Mouse (Mus musculus) intestine, postnatal 0 days (tissue): Measurements from ENCODE around the gene Ankrd36. TPM values are rescaled to one million over a fixed set of nuclear protein-coding genes. Genes with fewer than 3 reads are reported as not detected.
A peak's percentile ranks its signal among the peaks of the same experiment; 100 is the strongest.

Experiments
- ATAC-seq: fragments of 200-750 bp; cut with Nextera tagmentation; 2 replicates; pipeline ENCODE4 v1.8.0; 2017; ENCODE audit warnings: mild to moderate bottlenecking, moderate TSS enrichment, moderate library complexity
- H3K27ac ChIP-seq: fragments of 300-500 bp; sonication (generic); 2 replicates; pipeline ENCODE4 v1.5.1; 2014; ENCODE audit warnings: mild to moderate bottlenecking, low read depth, low read length, moderate library complexity
- H3K27me3 ChIP-seq: fragments of 300-500 bp; sonication (generic); replicated peaks from 2 replicates; pipeline ENCODE4 v1.6.1; 2014; ENCODE audit warnings: low read length, mixed read lengths; ENCODE audit not compliant: control insufficient read depth, insufficient read depth
- H3K36me3 ChIP-seq: fragments of 300-500 bp; sonication (generic); 2 replicates; pipeline ENCODE4 v1.6.1; 2014; ENCODE audit warnings: mild to moderate bottlenecking, moderate library complexity; ENCODE audit not compliant: control insufficient read depth, insufficient read depth
- H3K4me1 ChIP-seq: fragments of 300-500 bp; sonication (generic); replicated peaks from 2 replicates; pipeline ENCODE4 v1.6.1; 2014; ENCODE audit warnings: antibody characterized with exemption, low read length, mixed read lengths; ENCODE audit not compliant: control insufficient read depth, insufficient read depth
- H3K4me2 ChIP-seq: fragments of 300-500 bp; sonication (generic); replicated peaks from 2 replicates; pipeline ENCODE4 v1.6.1; 2014; ENCODE audit warnings: low read depth, mild to moderate bottlenecking, moderate library complexity
- H3K4me3 ChIP-seq: fragments of 300-500 bp; sonication (generic); 2 replicates; pipeline ENCODE4 v1.5.1; 2014; ENCODE audit warnings: low read depth, low read length
- H3K9ac ChIP-seq: fragments of 300-500 bp; sonication (generic); 2 replicates; pipeline ENCODE4 v1.6.1; 2014; ENCODE audit warnings: mild to moderate bottlenecking, low read depth, low read length
- H3K9me3 ChIP-seq: fragments of 300-500 bp; sonication (generic); 2 replicates; pipeline ENCODE4 v1.6.1; 2016; ENCODE audit warnings: mixed run types; ENCODE audit not compliant: control insufficient read depth
- CTCF ChIP-seq: sonication (generic); IDR thresholded peaks from 2 replicates; pipeline ENCODE4 v1.5.1; 2016; ENCODE audit warnings: low read depth, mild to moderate bottlenecking, control low read depth, antibody characterized with exemption, moderate library complexity
- WGBS: fragments of 180-500 bp; shearing (Covaris S2); extraction: QIAGEN DNeasy Blood & Tissue Kit; methylation state at CpG from one replicate; pipeline ENCODE4 v1.1.7; 2014; 5-methylcytosine and 5-hydroxymethylcytosine counted together
- polyA plus RNA-seq: library from polyadenylated mRNA; unstranded; fragments of >200 nt; fragmentation: Nextera tagmentation; extraction: Ambion mirVana; gene quantifications from 2 replicates; pipeline ENCODE4 v1.2.1, GENCODE M21; 2015

Ankrd36 gene
- polyA plus RNA-seq, 1 experiment from 2014 or later: not detected

DNA sequence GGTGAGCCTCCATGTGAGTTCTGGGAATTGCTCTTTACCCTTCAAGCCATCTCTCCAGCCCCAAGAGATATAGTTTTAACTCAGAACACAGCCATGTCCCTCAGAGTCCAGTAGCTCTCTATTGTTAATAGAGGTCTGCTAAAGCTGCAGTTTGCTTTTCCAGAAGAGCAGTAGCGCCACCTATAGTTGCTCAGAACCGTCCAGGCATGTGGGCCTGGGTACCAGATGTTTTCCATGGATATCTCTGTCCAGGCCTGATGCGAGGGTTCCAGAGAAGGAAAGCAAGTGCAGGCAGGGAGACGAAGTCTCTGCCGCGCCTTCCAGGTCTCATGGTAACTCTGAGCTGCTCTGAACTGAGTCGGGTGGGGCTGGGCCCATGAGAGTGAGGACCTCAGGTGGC is 122.3 kb downstream of the Ankrd36 start:
- H3K27me3 ChIP-seq: no peaks in the 10 kb centered on the region
- WGBS: 23% methylated on average over 7 of the region's 7 CpGs
- H3K9me3 ChIP-seq: no peaks in the 10 kb centered on the region
- H3K4me2 ChIP-seq: no peak overlapping the region
- peak; percentile 77 for TF ChIP-seq CTCF
- no peaks in the 10 kb centered on the region for H3K36me3 ChIP-seq
- no peak overlapping the region for H3K27ac ChIP-seq
- H3K9ac ChIP-seq: no peak overlapping the region
- no peak for ATAC-seq
- H3K4me1 ChIP-seq: no peaks in the 10 kb centered on the region
- H3K4me3 ChIP-seq: no peak overlapping the region

DNA sequence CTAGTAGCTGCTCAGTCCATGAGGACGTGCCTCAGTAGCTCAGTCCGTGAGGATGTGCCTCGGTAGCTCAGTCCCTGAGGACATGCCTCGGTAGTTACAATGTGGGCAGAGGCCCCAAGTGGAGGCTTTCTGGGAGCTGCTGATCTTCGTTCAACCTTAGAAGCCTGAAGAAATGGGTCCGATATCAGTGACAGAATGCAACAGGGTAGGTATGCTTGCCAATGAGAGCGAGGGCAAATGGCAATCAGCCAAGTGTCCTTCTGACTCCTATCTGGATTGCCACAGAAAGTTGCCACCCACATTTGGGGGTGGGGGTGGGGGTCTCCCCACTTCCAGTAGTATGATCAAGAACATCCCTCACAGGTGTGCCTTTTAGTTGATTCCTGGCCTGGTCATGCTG is 131.3 kb downstream of the Ankrd36 start:
- Histone ChIP-seq H3K4me1 (no peaks in the 10 kb centered on the region), H3K9ac (no peak overlapping the region), H3K9me3 (no peaks in the 10 kb centered on the region), H3K27ac (no peak overlapping the region), H3K36me3 (no peaks in the 10 kb centered on the region; the same call in 1 of the 2 replicates), H3K4me2 (no peak overlapping the region), H3K4me3 (no peak overlapping the region), H3K27me3 (no peaks in the 10 kb centered on the region)
- no peak for TF ChIP-seq CTCF
- 92% methylated on average over 7 of the region's 7 CpGs for WGBS
- ATAC-seq: no peak

DNA sequence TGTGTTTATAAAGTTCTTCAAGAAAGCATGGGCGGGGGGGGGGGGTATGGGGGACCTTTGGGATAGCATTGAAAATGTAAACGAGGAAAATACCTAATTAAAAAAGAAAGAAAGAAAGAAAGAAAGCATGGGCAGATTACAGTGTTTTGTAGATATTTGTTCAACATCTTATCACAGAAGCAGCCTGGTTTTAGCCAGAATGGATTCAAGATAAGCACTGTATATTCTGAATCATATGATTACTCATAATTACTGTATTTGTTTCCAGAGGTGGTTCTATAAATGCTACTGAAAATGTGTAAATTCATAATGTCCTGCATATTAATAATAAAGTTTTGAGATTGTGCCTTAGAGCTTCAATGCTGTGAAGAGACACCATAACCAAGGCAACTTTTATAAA is 131.8 kb downstream of the Ankrd36 start:
- Histone ChIP-seq H3K4me1 (no peaks in the 10 kb centered on the region), H3K9me3 (no peaks in the 10 kb centered on the region), H3K36me3 (no peaks in the 10 kb centered on the region; the same call in 1 of the 2 replicates), H3K27me3 (no peaks in the 10 kb centered on the region), H3K27ac (no peak overlapping the region), H3K4me3 (no peak overlapping the region), H3K4me2 (no peak overlapping the region), H3K9ac (no peak overlapping the region)
- TF ChIP-seq CTCF: no peak
- no peak for ATAC-seq
- WGBS: 76% methylated on average over 2 of the region's 2 CpGs

DNA sequence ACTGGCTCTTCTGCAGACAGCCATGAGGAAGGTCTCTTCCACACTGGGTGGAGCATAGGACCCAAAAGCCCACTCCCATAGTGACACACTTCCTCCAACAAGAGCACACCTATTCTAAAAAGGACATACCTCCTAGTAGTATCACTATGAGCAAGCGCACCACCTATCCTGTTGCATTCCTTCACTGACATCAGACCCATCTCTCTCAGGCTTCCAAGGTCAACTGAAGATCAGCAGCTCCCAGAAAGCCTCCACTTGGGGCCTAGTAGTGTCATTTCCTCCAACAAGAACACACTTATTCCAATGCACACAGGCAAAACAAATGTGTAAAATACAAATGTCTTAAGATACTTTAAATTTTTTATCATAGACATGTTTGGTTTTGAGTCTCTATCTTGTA is 132.3 kb downstream of the Ankrd36 start:
- Histone ChIP-seq H3K27ac (no peak overlapping the region), H3K9me3 (no peaks in the 10 kb centered on the region), H3K4me3 (no peak overlapping the region), H3K4me1 (no peaks in the 10 kb centered on the region), H3K4me2 (no peak overlapping the region), H3K36me3 (no peaks in the 10 kb centered on the region; the same call in 1 of the 2 replicates), H3K9ac (no peak overlapping the region), H3K27me3 (no peaks in the 10 kb centered on the region)
- no peak for ATAC-seq
- TF ChIP-seq CTCF: no peak
- 96% methylated on average over 1 of the region's 1 CpGs for WGBS

DNA sequence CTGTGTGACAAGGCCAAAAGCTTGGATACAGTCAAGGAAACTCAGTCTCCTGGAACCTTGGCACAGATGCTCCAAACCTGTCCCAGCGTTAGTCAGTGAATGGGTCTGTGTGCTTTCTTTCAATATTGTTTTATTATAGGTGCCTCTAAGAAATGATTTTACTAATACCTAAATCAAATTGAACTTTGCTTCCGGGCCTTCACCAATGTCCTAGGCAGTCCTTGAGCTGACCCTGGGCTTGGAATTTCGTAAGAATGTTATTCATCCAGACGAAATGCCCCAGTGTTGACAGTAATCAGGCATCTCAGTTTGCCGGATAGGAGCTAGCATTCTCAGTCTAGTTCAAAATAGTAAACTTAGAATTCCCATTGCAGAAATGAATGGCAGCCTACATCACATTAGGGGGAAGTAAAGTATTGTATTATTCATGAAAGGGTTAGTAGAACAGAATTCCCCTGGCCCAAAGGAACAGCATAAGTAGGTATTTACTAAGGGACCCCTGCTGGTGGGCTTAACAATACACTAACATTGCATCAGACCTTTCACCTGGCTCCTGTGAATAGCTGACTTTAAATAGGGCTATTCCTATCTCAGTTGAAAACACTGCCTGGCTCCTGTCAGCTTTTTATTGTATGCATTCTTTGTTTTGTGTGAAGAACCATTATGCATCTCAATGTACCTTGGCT is 132.9 kb downstream of the Ankrd36 start:
- no peak overlapping the region for H3K9ac ChIP-seq
- no peaks in the 10 kb centered on the region for H3K4me1 ChIP-seq
- ATAC-seq: no peak
- H3K4me2 ChIP-seq: no peak overlapping the region
- 73% methylated on average over 5 of the region's 5 CpGs for WGBS
- no peak overlapping the region for H3K4me3 ChIP-seq
- H3K27ac ChIP-seq: no peak overlapping the region
- TF ChIP-seq CTCF: no peak
- H3K9me3 ChIP-seq: no peaks in the 10 kb centered on the region
- H3K36me3 ChIP-seq: no peaks in the 10 kb centered on the region; the same call in 1 of the 2 replicates
- no peaks in the 10 kb centered on the region for H3K27me3 ChIP-seq

DNA sequence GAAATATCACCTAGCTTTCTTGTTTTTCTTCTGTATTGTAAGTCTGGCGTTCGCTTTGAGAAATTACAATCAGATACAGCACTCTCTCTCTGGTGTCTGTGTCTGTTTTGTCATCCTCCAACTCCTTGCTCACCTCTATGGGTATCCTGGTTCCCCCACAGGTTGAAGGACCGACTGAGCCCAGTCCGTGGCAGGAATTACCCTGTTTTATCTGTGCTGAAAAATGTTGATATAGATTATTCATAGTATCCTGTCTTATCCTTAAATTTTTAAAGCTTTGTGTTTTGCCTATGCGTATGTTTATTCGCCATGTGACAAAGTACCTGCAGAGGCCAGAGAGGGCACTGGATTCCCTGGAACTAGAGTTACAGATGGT is 133.5 kb downstream of the Ankrd36 start:
- TF ChIP-seq CTCF: no peak
- H3K9ac ChIP-seq: no peak overlapping the region
- H3K4me1 ChIP-seq: no peaks in the 10 kb centered on the region
- no peaks in the 10 kb centered on the region for H3K27me3 ChIP-seq
- no peak for ATAC-seq
- no peak overlapping the region for H3K4me2 ChIP-seq
- no peak overlapping the region for H3K27ac ChIP-seq
- H3K4me3 ChIP-seq: no peak overlapping the region
- H3K9me3 ChIP-seq: no peaks in the 10 kb centered on the region
- WGBS: 93% methylated on average over 6 of the region's 6 CpGs
- no peaks in the 10 kb centered on the region; the same call in 1 of the 2 replicates for H3K36me3 ChIP-seq
